In the genomic region with DNA sequence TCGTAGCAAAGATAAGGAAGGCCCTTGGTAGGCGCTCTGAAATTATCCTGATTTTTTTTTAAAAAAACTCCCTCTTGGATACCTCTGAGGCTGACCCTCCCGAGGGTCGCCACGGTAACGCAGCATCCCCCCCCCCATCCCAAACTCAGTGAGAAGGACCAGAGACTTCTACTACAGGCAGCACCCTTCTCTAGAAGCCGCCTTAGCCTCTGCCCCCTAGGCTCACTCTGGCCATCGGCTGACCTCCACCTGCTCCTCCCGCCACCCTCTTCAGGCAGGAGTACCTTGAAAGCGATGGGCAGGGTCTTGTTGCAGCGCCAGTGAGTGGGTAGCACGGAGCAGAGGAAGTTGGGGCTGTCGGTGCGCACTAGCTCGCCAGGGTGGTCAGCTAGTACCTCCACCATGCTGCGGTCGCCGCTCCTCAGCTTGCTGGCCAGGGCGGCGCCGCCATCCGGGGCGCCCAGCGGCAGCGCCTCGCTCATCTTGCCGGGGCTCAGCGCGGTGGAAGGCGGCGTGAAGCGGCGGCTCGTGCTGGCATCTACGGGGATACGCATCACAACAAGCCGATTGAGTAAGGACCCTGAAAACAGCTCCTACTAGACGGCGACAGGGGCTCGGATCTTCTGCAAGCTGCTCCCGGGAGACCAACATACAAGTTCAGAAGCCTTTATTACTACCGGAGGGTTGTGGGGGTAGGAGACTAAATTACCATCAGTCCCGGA, we compare ENCODE assay signal across 8 mouse cellular contexts.
DNase-seq lines count a peak whose midpoint lies in the region; ATAC-seq and TF ChIP-seq lines count a peak whose summit lies in the region.

No protein-coding gene starts in this region.

- H3K4me1 ChIP-seq in ES-E14 (ENCODE audit: control insufficient read depth in 2 of 2, insufficient read depth in 2 of 2, low read length in 2 of 2, poor library complexity in 1 of 2), result peaks cover 0 to 4% of the 10 kb centered on the region in 2 experiments; a peak in 1 of 4 replicates
- H3K4me1 ChIP-seq in forebrain, embryonic 10.5 days, result peaks cover 59% of the 10 kb centered on the region
- peaks cover 30% of the 10 kb centered on the region for H3K4me1 ChIP-seq in intestine, embryonic 15.5 days (replicated peaks)
- H3K4me1 ChIP-seq in lung, postnatal 0 days (ENCODE audit: insufficient read depth, low read depth, low read length), result peaks cover 6% of the 10 kb centered on the region; the same call in 1 of the 2 replicates

- WGBS in forebrain, embryonic 10.5 days, result under 1% methylated on average over 43 of the region's 43 CpGs
- WGBS in intestine, embryonic 15.5 days, result under 1% methylated on average over 43 of the region's 43 CpGs
- WGBS in lung, postnatal 0 days, result 1% methylated on average over 43 of the region's 43 CpGs

- H3K36me3 ChIP-seq in ES-E14 (ENCODE audit: control insufficient read depth, insufficient read depth, low read length, poor library complexity, severe bottlenecking), result no peaks in the 10 kb centered on the region
- H3K36me3 ChIP-seq in forebrain, embryonic 10.5 days (replicated peaks), result no peaks in the 10 kb centered on the region
- no peaks in the 10 kb centered on the region for H3K36me3 ChIP-seq in intestine, embryonic 15.5 days
- no peaks in the 10 kb centered on the region for H3K36me3 ChIP-seq in lung, postnatal 0 days (ENCODE audit: insufficient read depth, low read length)

- in situ Hi-C loops in ES-E14 (cut with MboI; ENCODE audit: low sequenced_read_pairs in 2 of 2, unreplicated experiment in 2 of 2), result loop anchor here in 1 of 2 experiments (10.0 kb wide), 1 partner anchor 1389 kb away; a partner anchor contains a TSS

- H3K4me2 ChIP-seq in intestine, embryonic 15.5 days (replicated peaks), result peak overlapping the region; percentile 67
- peak overlapping the region; percentile 99 for H3K4me2 ChIP-seq in lung, postnatal 0 days (replicated peaks; ENCODE audit: low read depth, low read length)

- no peak for ATAC-seq in intestine, embryonic 15.5 days
- 0 out of 2 replicates have a peak, but pooled peaks have one; percentile 1 for ATAC-seq in lung, postnatal 0 days

- no peak for TF ChIP-seq EP300 in lung, postnatal 0 days (IDR thresholded peaks at IDR 0.05)

- H3K27ac ChIP-seq in ES-E14 (ENCODE audit: insufficient read depth, low read depth, low read length, poor library complexity, severe bottlenecking), result no peak overlapping the region
- peak overlapping the region; percentile 40; the same call in 1 of the 2 replicates for H3K27ac ChIP-seq in forebrain, embryonic 10.5 days
- H3K27ac ChIP-seq in intestine, embryonic 15.5 days, result no peak overlapping the region
- peak overlapping the region; percentile 68 for H3K27ac ChIP-seq in lung, postnatal 0 days (ENCODE audit: low read length)

- peaks cover 100% of the 10 kb centered on the region for H3K27me3 ChIP-seq in forebrain, embryonic 10.5 days (ENCODE audit: poor library complexity, severe bottlenecking)
- peaks cover 44% of the 10 kb centered on the region for H3K27me3 ChIP-seq in intestine, embryonic 15.5 days (replicated peaks)
- H3K27me3 ChIP-seq in lung, postnatal 0 days (replicated peaks; ENCODE audit: insufficient read depth, low read length), result peaks cover 4% of the 10 kb centered on the region; the same call in 1 of the 2 replicates

- DNase-seq in gastrocnemius, postnatal 10 days, result peak; percentile 48
- DNase-seq in gastrocnemius, postnatal 25 days, result no peak
- DNase-seq in ES-E14 (ENCODE audit: low read depth, low spot score), result no peak
- peak; percentile 66 for DNase-seq in forebrain, embryonic 10.5 days (ENCODE audit: extremely low spot score, low spot score)
- peak; percentile 45 for DNase-seq in lung, postnatal 0 days (ENCODE audit: low spot score)
- peak; percentile 71 for DNase-seq in thymus, postnatal 4 days
- no peak for DNase-seq in frontal cortex, postnatal 25 days (ENCODE audit: low spot score in 2 of 2)

- peak overlapping the region; percentile 26; the same call in 1 of the 2 replicates for H3K9ac ChIP-seq in ES-E14 (ENCODE audit: insufficient read depth, low read depth, low read length, poor library complexity, severe bottlenecking)
- H3K9ac ChIP-seq in intestine, embryonic 15.5 days, result peak overlapping the region; percentile 21; the same call in 1 of the 2 replicates
- H3K9ac ChIP-seq in lung, postnatal 0 days (replicated peaks; ENCODE audit: low read depth), result peak overlapping the region; percentile 59

- TF ChIP-seq CTCF in lung, postnatal 0 days (IDR thresholded peaks at IDR 0.05), result peak; percentile 2; the same call in 1 of the 2 replicates

- H3K9me3 ChIP-seq in ES-E14 (ENCODE audit: control insufficient read depth, insufficient read depth, low read depth, low read length), result no peaks in the 10 kb centered on the region
- no peaks in the 10 kb centered on the region for H3K9me3 ChIP-seq in forebrain, embryonic 10.5 days
- H3K9me3 ChIP-seq in intestine, embryonic 15.5 days, result no peaks in the 10 kb centered on the region
- no peaks in the 10 kb centered on the region for H3K9me3 ChIP-seq in lung, postnatal 0 days (ENCODE audit: low read length)

- peak overlapping the region; percentile 11 to 63 for H3K4me3 ChIP-seq in ES-E14 (ENCODE audit: insufficient read depth in 1 of 2, low read depth in 1 of 2, low read length in 2 of 2, poor library complexity in 1 of 2, severe bottlenecking in 1 of 2)
- H3K4me3 ChIP-seq in forebrain, embryonic 10.5 days, result peak overlapping the region; percentile 43
- H3K4me3 ChIP-seq in intestine, embryonic 15.5 days (replicated peaks), result peak overlapping the region; percentile 36
- peak overlapping the region; percentile 59 for H3K4me3 ChIP-seq in lung, postnatal 0 days (ENCODE audit: low read depth, low read length)

TF ChIP-seq in ES-E14, 5 proteins besides CTCF, POLR2A, EP300 and RAD21:
- no peak for TF ChIP-seq HCFC1 (IDR thresholded peaks at IDR 0.05; ENCODE audit: borderline replicate concordance, insufficient read depth, low read length)
- TF ChIP-seq ZC3H11A (IDR thresholded peaks at IDR 0.05; ENCODE audit: borderline replicate concordance, low read depth, low read length), result no peak
- no peak for TF ChIP-seq MAFK (IDR thresholded peaks at IDR 0.05; ENCODE audit: insufficient read depth, low read depth, low read length)
- no peak for TF ChIP-seq CHD2 (IDR thresholded peaks at IDR 0.05; ENCODE audit: low read depth, low read length)
- no peak for TF ChIP-seq ZNF384 (IDR thresholded peaks at IDR 0.05; ENCODE audit: low read depth, low read length)

Comparison
In these comparisons a context has a peak if more than half of its experiments do, and no peak if none do; other contexts are left out.
1. DNase-seq: peak in gastrocnemius, postnatal 10 days (single experiment), forebrain, embryonic 10.5 days (single experiment), lung, postnatal 0 days (single experiment) and thymus, postnatal 4 days (single experiment); none in gastrocnemius, postnatal 25 days (single experiment), ES-E14 (single experiment) and frontal cortex, postnatal 25 days (0 of 2).
2. H3K27ac ChIP-seq: peak in forebrain, embryonic 10.5 days (single experiment) and lung, postnatal 0 days (single experiment); none in ES-E14 (single experiment) and intestine, embryonic 15.5 days (single experiment).
3. Peak in every context shown above with its lines, with median percentiles within 50 percentile points of each other: H3K4me3 ChIP-seq and H3K9ac ChIP-seq.